Mouse (Mus musculus) midbrain, postnatal 0 days (tissue): ENCODE results near the gene Gfm2. TPM values are rescaled to one million over a fixed set of nuclear protein-coding genes. Genes with fewer than 3 reads are reported as not detected.

Experiments used
- ATAC-seq: fragments of 200-750 bp; cut with Nextera tagmentation; 2 replicates; pipeline ENCODE4 v1.8.0; 2017; ENCODE audit warnings: moderate number of reproducible peaks, mild to moderate bottlenecking, moderate TSS enrichment, moderate library complexity; ENCODE audit not compliant: low FRiP score
- DNase-seq: peaks from one replicate; pipeline ENCODE4 v3.0.0-alpha.2; 2015; ENCODE audit warnings: low spot score
- H3K27ac ChIP-seq: fragments of 300-500 bp; sonication (generic); 2 replicates; pipeline ENCODE4 v1.5.1; 2014; ENCODE audit warnings: low read depth, mild to moderate bottlenecking, low read length, mixed read lengths
- H3K27me3 ChIP-seq: fragments of 300-500 bp; sonication (generic); 2 replicates; pipeline ENCODE4 v1.6.1; 2014; ENCODE audit warnings: low read length, control low read depth, mixed read lengths; ENCODE audit not compliant: insufficient read depth
- H3K36me3 ChIP-seq: fragments of 300-500 bp; sonication (generic); 2 replicates; pipeline ENCODE4 v1.6.1; 2014; ENCODE audit warnings: low read length, control low read depth, mixed read lengths; ENCODE audit not compliant: insufficient read depth
- H3K4me1 ChIP-seq: fragments of 300-500 bp; sonication (generic); 2 replicates; pipeline ENCODE4 v1.6.1; 2014; ENCODE audit warnings: mild to moderate bottlenecking, control low read depth, antibody characterized with exemption, low read length, mixed read lengths; ENCODE audit not compliant: insufficient read depth
- H3K4me2 ChIP-seq: fragments of 300-500 bp; sonication (generic); 2 replicates; pipeline ENCODE4 v1.6.1; 2014; ENCODE audit warnings: low read depth, mild to moderate bottlenecking, low read length, mixed read lengths; ENCODE audit not compliant: poor library complexity, severe bottlenecking
- H3K4me3 ChIP-seq: fragments of 300-500 bp; sonication (generic); 2 replicates; pipeline ENCODE4 v1.5.1; 2014; ENCODE audit warnings: low read depth, mild to moderate bottlenecking, low read length, moderate library complexity
- H3K9ac ChIP-seq: fragments of 300-500 bp; sonication (generic); replicated peaks from 2 replicates; pipeline ENCODE4 v1.6.1; 2014; ENCODE audit warnings: mild to moderate bottlenecking, low read length, moderate library complexity, mixed read lengths; ENCODE audit not compliant: poor library complexity, severe bottlenecking
- H3K9me3 ChIP-seq: fragments of 300-500 bp; sonication (generic); 2 replicates; pipeline ENCODE4 v1.6.1; 2016; ENCODE audit warnings: low read length, control low read depth
- CTCF ChIP-seq: IDR thresholded peaks from 2 replicates; pipeline ENCODE4 v1.5.1; 2016; ENCODE audit warnings: antibody characterized with exemption, mild to moderate bottlenecking
- WGBS: fragments of 180-500 bp; shearing (Covaris S2); extraction: QIAGEN DNeasy Blood & Tissue Kit; methylation state at CpG from one replicate; pipeline ENCODE4 v1.1.7; 2014; 5-methylcytosine and 5-hydroxymethylcytosine counted together
- polyA plus RNA-seq: library from polyadenylated mRNA; unstranded; fragments of >200 nt; fragmentation: Nextera tagmentation; extraction: Ambion mirVana; gene quantifications from 2 replicates; pipeline ENCODE4 v1.2.1, GENCODE M21; 2015
- total RNA-seq: library from RNA; depleted of rRNA; stranded (reverse); fragments of >200 nt; gene quantifications from 2 replicates; pipeline ENCODE4 v1.2.3, GENCODE M21; 2014

Gfm2 gene
- total and polyA plus RNA-seq, 2 experiments from 2014 or later = 23.1 to 24.1 TPM

DNA sequence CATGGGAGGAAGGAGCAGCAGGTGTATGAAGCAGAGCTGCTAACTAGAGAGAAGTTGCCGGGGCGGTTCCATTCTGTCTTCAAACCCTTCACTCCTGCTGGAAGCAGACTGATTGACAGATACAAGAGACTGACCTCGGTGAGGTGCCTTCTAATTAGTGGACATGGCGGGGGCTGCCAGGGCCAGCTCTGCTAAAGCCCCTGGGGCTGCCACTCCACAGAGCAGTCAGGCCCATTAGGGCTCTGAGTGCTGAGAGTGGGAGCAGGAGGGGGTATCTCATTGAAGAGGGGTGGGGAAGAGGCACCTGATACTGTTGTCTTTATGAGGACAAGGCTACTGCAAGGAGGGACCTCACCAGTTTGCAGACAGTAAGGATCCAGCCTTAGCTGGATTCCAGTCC lies 77.8 kb downstream of the Gfm2 start:
- Histone ChIP-seq H3K4me1 (no peaks in the 10 kb centered on the region), H3K36me3 (no peaks in the 10 kb centered on the region), H3K27ac (no peak overlapping the region), H3K4me3 (no peak overlapping the region), H3K9ac (no peak overlapping the region), H3K9me3 (no peaks in the 10 kb centered on the region), H3K4me2 (no peak overlapping the region), H3K27me3 (no peaks in the 10 kb centered on the region)
- ATAC-seq (peak; percentile 47; the same call in 1 of the 2 replicates), DNase-seq (no peak)
- 31% methylated on average over 4 of the region's 4 CpGs for WGBS
- TF ChIP-seq CTCF = no peak

DNA sequence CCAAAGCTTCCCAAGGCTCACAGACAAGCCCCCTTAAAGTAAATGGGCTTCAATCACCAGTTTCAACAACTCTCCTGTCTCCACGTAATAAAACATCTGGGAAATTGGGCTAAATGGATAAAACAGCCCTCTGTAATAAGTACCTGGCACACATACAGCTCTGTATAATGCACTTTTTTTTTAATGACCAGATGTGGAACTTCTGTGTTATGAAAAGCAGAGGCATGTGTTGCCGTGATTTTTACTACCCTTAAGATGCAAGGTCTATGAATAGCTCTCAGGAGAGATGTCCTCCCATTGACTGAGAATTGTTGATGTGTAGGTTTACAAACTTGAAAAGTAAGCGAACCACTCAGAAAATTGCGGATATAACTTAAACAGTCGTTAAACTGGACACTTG lies 78.5 kb downstream of the Gfm2 start:
- no peaks in the 10 kb centered on the region for H3K27me3 ChIP-seq
- ATAC-seq (no peak), DNase-seq (no peak)
- H3K4me1 ChIP-seq = no peaks in the 10 kb centered on the region
- H3K36me3 ChIP-seq = no peaks in the 10 kb centered on the region
- no peak overlapping the region for H3K4me2 ChIP-seq
- no peak overlapping the region for H3K4me3 ChIP-seq
- TF ChIP-seq CTCF = no peak
- H3K9me3 ChIP-seq = no peaks in the 10 kb centered on the region
- no peak overlapping the region for H3K27ac ChIP-seq
- WGBS = 89% methylated on average over 5 of the region's 5 CpGs
- no peak overlapping the region for H3K9ac ChIP-seq

DNA sequence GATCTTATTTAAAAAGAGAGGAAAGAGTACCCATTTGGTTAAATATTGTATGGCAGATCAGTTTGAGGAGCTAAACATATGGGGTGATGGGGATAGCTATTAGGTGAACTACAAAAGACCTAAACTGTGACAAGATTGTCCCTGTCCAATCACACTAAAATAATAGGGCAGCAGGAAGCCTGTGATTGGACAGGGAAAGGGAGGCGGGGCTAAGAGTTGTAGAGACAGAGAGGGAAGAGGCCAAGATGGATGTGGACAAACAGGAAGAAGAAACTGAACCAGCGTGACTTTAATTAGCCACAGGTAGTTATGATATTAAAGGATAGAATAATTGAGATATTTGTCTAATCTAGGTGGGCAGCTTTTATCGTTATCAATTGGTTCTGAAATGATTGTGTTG lies 82.3 kb downstream of the Gfm2 start:
- H3K27ac ChIP-seq = no peak overlapping the region
- H3K9ac ChIP-seq = no peak overlapping the region
- H3K4me3 ChIP-seq = no peak overlapping the region
- H3K27me3 ChIP-seq = no peaks in the 10 kb centered on the region
- no peak overlapping the region for H3K4me2 ChIP-seq
- no peak for TF ChIP-seq CTCF
- no peaks in the 10 kb centered on the region for H3K4me1 ChIP-seq
- DNase-seq (no peak), ATAC-seq (no peak)
- H3K36me3 ChIP-seq = no peaks in the 10 kb centered on the region
- no peaks in the 10 kb centered on the region for H3K9me3 ChIP-seq
- WGBS = 95% methylated on average over 3 of the region's 3 CpGs

DNA sequence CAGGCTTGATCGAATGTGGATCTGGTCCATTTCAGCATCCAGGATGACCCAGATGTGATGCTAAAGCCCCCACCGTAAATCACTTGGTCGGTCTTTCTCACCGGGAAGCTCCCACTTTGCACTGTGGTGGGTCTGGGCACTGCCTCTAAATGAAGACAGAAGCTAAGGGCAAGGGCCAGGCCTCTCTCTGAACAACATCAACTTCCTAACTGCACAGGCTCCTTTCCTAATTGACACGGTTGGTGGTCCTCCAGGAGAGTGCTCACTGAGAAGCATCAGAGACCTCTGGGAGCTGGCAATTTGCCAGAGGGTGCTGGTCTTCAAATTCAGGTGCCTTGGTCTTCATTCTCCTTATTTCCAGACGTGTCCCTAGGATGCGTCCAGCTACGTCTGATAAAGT lies 86.1 kb downstream of the Gfm2 start:
- no peaks in the 10 kb centered on the region for H3K4me1 ChIP-seq
- DNase-seq = no peak
- ATAC-seq = no peak
- H3K4me3 ChIP-seq = no peak overlapping the region
- no peaks in the 10 kb centered on the region for H3K27me3 ChIP-seq
- no peaks in the 10 kb centered on the region for H3K9me3 ChIP-seq
- no peak overlapping the region for H3K27ac ChIP-seq
- no peaks in the 10 kb centered on the region for H3K36me3 ChIP-seq
- 90% methylated on average over 8 of the region's 8 CpGs for whole genome bisulfite sequencing
- TF ChIP-seq CTCF = no peak
- no peak overlapping the region for H3K9ac ChIP-seq
- no peak overlapping the region for H3K4me2 ChIP-seq

DNA sequence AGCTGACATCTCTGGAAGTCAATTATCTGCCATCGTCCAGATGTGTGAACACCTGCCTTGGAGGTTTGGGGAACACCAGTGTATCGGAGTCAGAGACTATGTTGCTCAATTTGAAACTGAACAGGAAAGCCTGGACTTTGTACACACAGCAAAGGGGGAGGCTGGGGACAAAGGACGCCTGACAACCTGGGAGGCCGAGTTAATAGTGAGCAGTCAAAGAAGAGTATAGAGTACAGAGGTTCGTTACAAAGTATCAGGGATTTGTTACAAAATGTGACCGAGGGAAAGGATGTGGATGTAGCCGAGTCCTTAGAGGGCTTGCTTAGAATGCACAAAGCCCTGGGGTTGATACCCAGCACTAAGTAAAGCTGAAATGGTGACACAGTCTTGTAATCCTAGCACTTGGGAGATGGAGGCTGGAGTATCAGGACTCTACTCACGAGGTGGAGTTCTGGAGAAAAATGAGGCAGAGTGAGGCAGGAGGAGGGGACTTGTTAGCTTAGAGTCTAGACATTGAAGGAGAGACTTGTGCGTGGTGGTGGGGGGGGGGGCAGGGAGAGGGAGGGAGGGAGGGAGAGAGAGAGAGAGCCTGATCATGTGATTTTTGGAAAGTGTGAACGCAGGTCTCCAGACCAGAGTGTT lies 86.7 kb downstream of the Gfm2 start:
- Histone ChIP-seq H3K4me1 (no peaks in the 10 kb centered on the region), H3K27ac (no peak overlapping the region), H3K4me3 (no peak overlapping the region), H3K9me3 (no peaks in the 10 kb centered on the region), H3K4me2 (no peak overlapping the region), H3K36me3 (no peaks in the 10 kb centered on the region), H3K27me3 (no peaks in the 10 kb centered on the region), H3K9ac (no peak overlapping the region)
- ATAC-seq (no peak), DNase-seq (no peak)
- no peak for TF ChIP-seq CTCF
- WGBS = 79% methylated on average over 10 of the region's 10 CpGs

DNA sequence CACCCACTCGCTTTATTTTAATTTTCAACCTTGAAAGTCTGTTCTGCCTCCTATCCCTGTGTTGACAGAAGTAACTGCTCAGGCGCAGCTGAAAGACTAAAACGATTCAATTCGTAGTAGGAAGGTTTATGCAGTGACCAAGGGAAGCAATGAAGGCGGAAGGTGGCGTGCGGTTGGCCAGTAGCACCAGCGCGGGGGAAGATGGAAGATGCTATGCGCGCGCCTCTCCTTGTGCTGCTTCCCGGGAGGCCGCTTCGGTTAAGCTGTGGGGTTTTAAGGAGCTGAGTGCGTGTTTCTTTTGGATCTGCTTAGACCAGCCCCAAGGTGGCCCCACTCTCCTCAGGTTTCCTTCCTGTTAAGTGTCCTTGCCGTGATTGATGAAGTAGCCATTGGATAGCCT lies 87.4 kb downstream of the Gfm2 start:
- no peak for TF ChIP-seq CTCF
- H3K9ac ChIP-seq = no peak overlapping the region
- H3K4me2 ChIP-seq = no peak overlapping the region
- no peaks in the 10 kb centered on the region for H3K36me3 ChIP-seq
- H3K27ac ChIP-seq = no peak overlapping the region
- ATAC-seq = no peak
- no peak overlapping the region for H3K4me3 ChIP-seq
- H3K4me1 ChIP-seq = no peaks in the 10 kb centered on the region
- WGBS = 78% methylated on average over 17 of the region's 17 CpGs
- DNase-seq = no peak
- no peaks in the 10 kb centered on the region for H3K9me3 ChIP-seq
- no peaks in the 10 kb centered on the region for H3K27me3 ChIP-seq
